Mouse (Mus musculus): Measurements from ENCODE around the gene Yipf1. TPM values are rescaled to one million over a fixed set of nuclear protein-coding genes. Genes with fewer than 3 reads are reported as not detected.
"Not testable (repeated sequence)": the region's sequence is repeated elsewhere in the genome, so short reads cannot be mapped to it uniquely, and the experiment has no call there.

Yipf1 gene
- polyA plus RNA-seq, 1 experiment from 2014 or later = 60.2 TPM

DNA sequence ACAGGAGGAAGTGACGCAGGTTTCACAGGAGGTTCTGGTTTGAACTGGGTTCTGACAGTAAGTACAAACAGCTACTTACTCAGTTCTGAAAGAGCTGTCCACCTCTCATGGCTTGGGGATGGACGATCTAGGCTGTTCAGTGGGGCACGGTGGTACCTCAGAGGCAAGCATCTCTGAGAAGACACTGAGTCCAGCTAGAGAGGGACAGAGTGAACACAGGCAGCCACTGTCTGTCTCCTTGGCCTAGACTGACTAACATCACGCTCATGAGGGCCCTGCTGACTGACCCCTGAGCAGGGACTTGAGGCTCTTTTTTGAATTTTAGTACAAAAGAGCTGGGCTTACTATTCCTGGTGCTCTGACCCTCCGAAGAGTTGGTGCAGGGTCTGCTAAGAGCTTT, 40.0 kb downstream of the Yipf1 start:
- DNase-seq (ENCODE audit: low spot score) = no peak
- no peak for ATAC-seq (replicated peaks; ENCODE audit: low FRiP score, low TSS enrichment, low read depth)
- H3K9ac ChIP-seq (ENCODE audit: low read length) = no peak overlapping the region
- H3K4me2 ChIP-seq (ENCODE audit: low read length) = no peak overlapping the region
- no peaks in the 10 kb centered on the region for H3K36me3 ChIP-seq (ENCODE audit: control insufficient read depth, insufficient read depth, low read length)
- H3K9me3 ChIP-seq (ENCODE audit: control insufficient read depth, low read length) = no peaks in the 10 kb centered on the region
- 52% methylated on average over 5 of the region's 5 CpGs for WGBS
- H3K4me3 ChIP-seq (ENCODE audit: low read depth, low read length) = no peak overlapping the region
- no peak overlapping the region for H3K27ac ChIP-seq (ENCODE audit: low read depth)
- no peaks in the 10 kb centered on the region for H3K27me3 ChIP-seq (replicated peaks; ENCODE audit: control insufficient read depth, insufficient read depth, low read length)
- H3K4me1 ChIP-seq (replicated peaks; ENCODE audit: control insufficient read depth, insufficient read depth, low read length) = 0 out of 2 replicates have a peak, but pooled peaks cover 8% of the 10 kb centered on the region

DNA sequence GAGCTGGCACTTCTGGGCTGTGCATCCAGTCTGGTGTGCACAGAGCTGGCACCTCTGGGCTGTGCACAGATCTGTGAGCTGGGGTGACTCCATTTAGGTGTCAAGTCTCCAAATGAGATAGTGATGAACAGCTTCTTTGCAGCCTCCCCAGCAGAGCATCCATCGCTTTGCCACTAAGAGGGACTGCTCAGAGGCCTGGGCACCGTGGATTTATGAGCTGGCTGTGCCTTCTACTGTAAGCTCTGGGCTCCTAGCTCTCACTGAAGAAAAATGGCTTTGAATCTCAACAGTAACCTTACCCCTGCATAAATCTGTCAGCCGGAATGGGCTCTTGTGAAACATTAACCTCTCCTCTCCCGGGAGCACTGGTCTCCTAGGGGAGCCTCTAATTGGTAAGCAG, 40.4 kb downstream of the Yipf1 start:
- no peak overlapping the region for H3K27ac ChIP-seq (ENCODE audit: low read depth)
- H3K9ac ChIP-seq (ENCODE audit: low read length) = no peak overlapping the region
- H3K4me3 ChIP-seq (ENCODE audit: low read depth, low read length) = no peak overlapping the region
- no peaks in the 10 kb centered on the region for H3K9me3 ChIP-seq (ENCODE audit: control insufficient read depth, low read length)
- H3K4me2 ChIP-seq (ENCODE audit: low read length) = no peak overlapping the region
- H3K4me1 ChIP-seq (replicated peaks; ENCODE audit: control insufficient read depth, insufficient read depth, low read length) = 0 out of 2 replicates have a peak, but pooled peaks cover 8% of the 10 kb centered on the region
- WGBS = 8% methylated on average over 4 of the region's 4 CpGs
- H3K36me3 ChIP-seq (ENCODE audit: control insufficient read depth, insufficient read depth, low read length) = peaks cover 1% of the 10 kb centered on the region; the same call in 1 of the 2 replicates
- H3K27me3 ChIP-seq (replicated peaks; ENCODE audit: control insufficient read depth, insufficient read depth, low read length) = no peaks in the 10 kb centered on the region
- DNase-seq (ENCODE audit: low spot score) (no peak), ATAC-seq (replicated peaks; ENCODE audit: low FRiP score, low TSS enrichment, low read depth) (no peak)

DNA sequence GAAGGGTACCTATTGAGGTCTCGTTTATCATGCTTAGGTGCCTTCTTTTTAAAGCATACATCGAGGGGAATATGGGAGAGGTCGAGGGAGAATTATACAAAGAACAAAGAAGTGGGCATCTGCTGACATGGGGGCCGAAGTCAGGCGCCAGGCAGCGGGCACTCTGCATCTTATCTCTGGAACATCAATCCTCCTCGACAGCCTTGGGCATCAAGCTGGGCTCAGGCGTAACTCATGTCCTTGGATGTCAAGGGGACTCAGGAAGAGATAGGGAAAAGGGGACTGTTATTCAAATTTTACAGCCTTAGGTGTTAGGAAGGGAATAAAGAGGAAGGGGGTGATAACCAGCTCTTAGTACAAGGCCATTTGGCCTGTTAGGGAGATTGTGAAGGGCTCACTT, 43.0 kb downstream of the Yipf1 start:
- WGBS = 41% methylated on average over 8 of the region's 8 CpGs
- H3K9me3 ChIP-seq (ENCODE audit: control insufficient read depth, low read length); H3K4me2 ChIP-seq (ENCODE audit: low read length); DNase-seq (ENCODE audit: low spot score); ATAC-seq (replicated peaks; ENCODE audit: low FRiP score, low TSS enrichment, low read depth); H3K9ac ChIP-seq (ENCODE audit: low read length); H3K27me3 ChIP-seq (replicated peaks; ENCODE audit: control insufficient read depth, insufficient read depth, low read length); H3K4me3 ChIP-seq (ENCODE audit: low read depth, low read length); H3K36me3 ChIP-seq (ENCODE audit: control insufficient read depth, insufficient read depth, low read length); H3K4me1 ChIP-seq (replicated peaks; ENCODE audit: control insufficient read depth, insufficient read depth, low read length); H3K27ac ChIP-seq (ENCODE audit: low read depth): not testable (repeated sequence)

DNA sequence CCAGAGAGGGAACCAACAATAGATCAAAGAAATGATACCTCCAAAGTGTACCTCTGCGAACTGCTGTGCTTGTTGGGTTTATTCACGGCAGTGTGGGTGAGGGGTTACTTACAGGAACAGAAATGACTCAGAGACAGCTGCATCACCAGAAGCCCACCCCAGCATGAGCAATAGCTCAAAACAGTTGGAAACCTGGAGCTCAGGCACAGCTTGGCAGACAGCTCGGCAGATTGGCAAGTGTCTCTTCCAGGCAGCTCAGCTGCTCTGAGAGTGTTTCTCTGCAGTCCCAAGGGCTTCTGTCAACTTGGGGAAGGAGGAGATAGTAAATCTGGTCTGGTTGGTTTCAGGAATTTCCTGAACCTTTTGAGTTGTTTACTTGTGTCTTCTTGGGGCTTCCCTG, 44.3 kb downstream of the Yipf1 start:
- Histone ChIP-seq H3K9ac (ENCODE audit: low read length) (no peak overlapping the region), H3K27me3 (replicated peaks; ENCODE audit: control insufficient read depth, insufficient read depth, low read length) (no peaks in the 10 kb centered on the region), H3K9me3 (ENCODE audit: control insufficient read depth, low read length) (no peaks in the 10 kb centered on the region), H3K4me3 (ENCODE audit: low read depth, low read length) (no peak overlapping the region), H3K27ac (ENCODE audit: low read depth) (no peak overlapping the region), H3K36me3 (ENCODE audit: control insufficient read depth, insufficient read depth, low read length) (peaks cover 4% of the 10 kb centered on the region; the same call in 1 of the 2 replicates), H3K4me2 (ENCODE audit: low read length) (no peak overlapping the region), H3K4me1 (replicated peaks; ENCODE audit: control insufficient read depth, insufficient read depth, low read length) (0 out of 2 replicates have a peak, but pooled peaks cover 8% of the 10 kb centered on the region)
- ATAC-seq (replicated peaks; ENCODE audit: low FRiP score, low TSS enrichment, low read depth) = no peak
- WGBS = 85% methylated on average over 3 of the region's 3 CpGs
- DNase-seq (ENCODE audit: low spot score) = no peak

DNA sequence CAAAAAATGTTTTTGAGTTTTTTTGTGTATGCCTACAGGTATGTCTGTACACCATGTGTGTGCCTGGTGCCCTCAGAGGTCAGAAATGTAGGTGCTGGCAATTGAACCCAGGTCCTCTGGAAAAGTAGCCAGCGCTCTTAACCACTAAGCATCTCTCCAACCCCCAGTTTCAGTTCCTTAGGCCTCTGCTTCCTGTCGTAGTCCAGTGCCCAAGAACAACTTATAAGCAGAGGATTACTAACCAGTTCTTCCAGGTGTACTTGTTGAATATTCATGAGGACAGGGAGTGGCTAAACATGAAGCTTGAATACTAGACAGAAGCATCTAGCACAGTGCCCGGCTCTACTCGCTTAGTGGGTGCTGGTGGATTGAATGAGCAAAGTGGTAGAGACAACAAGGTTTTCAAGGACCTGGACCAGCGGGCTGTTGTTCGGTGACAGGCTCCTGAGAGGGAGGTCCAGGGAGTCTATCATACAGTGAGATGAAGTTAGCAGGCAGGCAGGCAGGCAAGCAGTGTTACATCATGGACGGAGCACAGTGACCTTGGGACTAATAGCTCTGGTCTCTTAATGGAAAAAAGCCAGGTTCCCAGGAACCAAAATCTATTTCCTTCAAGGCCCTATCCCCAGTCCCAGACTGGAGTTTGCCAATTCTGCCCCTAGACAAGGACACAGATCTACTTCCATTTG, 46.4 kb downstream of the Yipf1 start:
- no peak overlapping the region for H3K9ac ChIP-seq (ENCODE audit: low read length)
- H3K4me1 ChIP-seq (replicated peaks; ENCODE audit: control insufficient read depth, insufficient read depth, low read length) = no peaks in the 10 kb centered on the region
- 86% methylated on average over 7 of the region's 7 CpGs for WGBS
- no peak overlapping the region for H3K4me3 ChIP-seq (ENCODE audit: low read depth, low read length)
- DNase-seq (ENCODE audit: low spot score) (no peak), ATAC-seq (replicated peaks; ENCODE audit: low FRiP score, low TSS enrichment, low read depth) (no peak)
- no peak overlapping the region for H3K27ac ChIP-seq (ENCODE audit: low read depth)
- no peaks in the 10 kb centered on the region for H3K27me3 ChIP-seq (replicated peaks; ENCODE audit: control insufficient read depth, insufficient read depth, low read length)
- H3K4me2 ChIP-seq (ENCODE audit: low read length) = no peak overlapping the region
- H3K36me3 ChIP-seq (ENCODE audit: control insufficient read depth, insufficient read depth, low read length) = peaks cover 4% of the 10 kb centered on the region; the same call in 1 of the 2 replicates
- no peaks in the 10 kb centered on the region for H3K9me3 ChIP-seq (ENCODE audit: control insufficient read depth, low read length)

DNA sequence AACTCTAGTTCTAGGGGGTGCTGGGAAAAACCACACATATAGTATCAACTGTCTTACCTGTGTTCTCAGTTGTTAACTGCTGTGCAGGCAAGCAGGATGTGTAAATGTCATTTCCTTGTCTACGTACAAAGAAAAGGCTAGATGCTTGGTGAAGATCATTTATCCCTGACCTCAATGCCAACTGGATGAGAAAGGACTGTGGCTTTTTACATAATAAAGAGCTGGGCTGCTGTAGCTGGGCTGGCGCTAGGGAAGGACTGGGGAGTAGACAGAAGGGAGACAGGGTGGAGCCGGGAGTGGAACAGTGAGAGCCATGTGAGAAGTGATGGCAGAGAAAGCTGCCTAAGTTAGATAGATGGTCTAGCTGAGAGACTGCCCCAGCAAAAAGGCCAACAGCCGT, 48.6 kb downstream of the Yipf1 start:
- Histone ChIP-seq H3K27me3 (replicated peaks; ENCODE audit: control insufficient read depth, insufficient read depth, low read length) (no peaks in the 10 kb centered on the region), H3K4me2 (ENCODE audit: low read length) (no peak overlapping the region), H3K36me3 (ENCODE audit: control insufficient read depth, insufficient read depth, low read length) (peaks cover 4% of the 10 kb centered on the region; the same call in 1 of the 2 replicates), H3K4me3 (ENCODE audit: low read depth, low read length) (no peak overlapping the region), H3K9me3 (ENCODE audit: control insufficient read depth, low read length) (no peaks in the 10 kb centered on the region), H3K27ac (ENCODE audit: low read depth) (no peak overlapping the region), H3K4me1 (replicated peaks; ENCODE audit: control insufficient read depth, insufficient read depth, low read length) (no peaks in the 10 kb centered on the region), H3K9ac (ENCODE audit: low read length) (no peak overlapping the region)
- no peak for DNase-seq (ENCODE audit: low spot score)
- WGBS = 70% methylated on average over 4 of the region's 4 CpGs
- no peak for ATAC-seq (replicated peaks; ENCODE audit: low FRiP score, low TSS enrichment, low read depth)

DNA sequence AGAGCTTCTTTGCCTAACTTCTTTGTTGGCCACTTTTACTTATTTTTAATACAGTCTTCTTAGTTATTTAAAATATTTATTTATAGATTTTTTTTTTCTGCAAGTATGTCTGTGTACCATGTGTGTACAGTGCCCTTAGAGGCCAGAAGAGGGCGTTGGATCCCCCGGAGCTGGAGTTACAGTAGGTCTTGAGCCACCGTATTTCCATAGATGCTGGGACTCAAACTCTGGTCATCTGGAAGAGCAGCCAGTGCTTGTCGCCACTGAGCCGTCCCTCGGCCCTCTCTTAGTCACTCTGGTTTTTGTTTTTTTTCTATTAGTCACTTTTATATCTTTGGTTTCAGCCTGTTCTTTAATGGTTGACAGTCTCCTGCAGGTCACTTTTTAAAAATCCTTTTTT, 49.4 kb downstream of the Yipf1 start:
- no peaks in the 10 kb centered on the region for H3K27me3 ChIP-seq (replicated peaks; ENCODE audit: control insufficient read depth, insufficient read depth, low read length)
- no peaks in the 10 kb centered on the region for H3K9me3 ChIP-seq (ENCODE audit: control insufficient read depth, low read length)
- H3K36me3 ChIP-seq (ENCODE audit: control insufficient read depth, insufficient read depth, low read length) = peaks cover 4% of the 10 kb centered on the region; the same call in 1 of the 2 replicates
- no peak overlapping the region for H3K4me3 ChIP-seq (ENCODE audit: low read depth, low read length)
- no peak for DNase-seq (ENCODE audit: low spot score)
- H3K4me1 ChIP-seq (replicated peaks; ENCODE audit: control insufficient read depth, insufficient read depth, low read length) = peaks cover 2% of the 10 kb centered on the region
- H3K27ac ChIP-seq (ENCODE audit: low read depth) = no peak overlapping the region
- 79% methylated on average over 6 of the region's 6 CpGs for WGBS
- no peak overlapping the region for H3K4me2 ChIP-seq (ENCODE audit: low read length)
- ATAC-seq (replicated peaks; ENCODE audit: low FRiP score, low TSS enrichment, low read depth) = no peak
- no peak overlapping the region for H3K9ac ChIP-seq (ENCODE audit: low read length)

DNA sequence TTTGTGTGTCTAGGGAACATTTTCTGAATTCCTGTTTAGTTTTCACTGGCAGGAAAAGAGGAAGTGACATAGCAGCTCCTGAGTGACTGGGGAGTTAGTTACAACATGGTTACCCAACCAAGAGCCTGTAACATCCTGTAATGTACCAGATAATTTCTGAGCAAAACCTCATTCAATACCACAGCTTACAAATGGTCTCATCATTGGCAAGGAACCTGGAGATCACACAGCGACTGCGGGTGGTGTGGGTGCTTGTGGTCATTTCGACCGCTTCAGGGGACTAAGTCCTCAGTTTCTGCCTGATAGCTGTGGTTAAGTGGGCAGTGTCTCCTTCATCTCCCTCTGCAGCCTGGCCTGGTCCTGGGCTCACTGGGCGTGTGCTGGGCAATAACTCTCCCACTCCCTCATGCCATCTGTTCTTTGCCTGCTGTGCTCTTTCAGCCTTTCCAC, 50.1 kb downstream of the Yipf1 start:
- no peak for ATAC-seq (replicated peaks; ENCODE audit: low FRiP score, low TSS enrichment, low read depth)
- Histone ChIP-seq H3K36me3 (ENCODE audit: control insufficient read depth, insufficient read depth, low read length) (peaks cover 4% of the 10 kb centered on the region; the same call in 1 of the 2 replicates), H3K4me1 (replicated peaks; ENCODE audit: control insufficient read depth, insufficient read depth, low read length) (peaks cover 8% of the 10 kb centered on the region), H3K9ac (ENCODE audit: low read length) (no peak overlapping the region), H3K9me3 (ENCODE audit: control insufficient read depth, low read length) (no peaks in the 10 kb centered on the region), H3K4me3 (ENCODE audit: low read depth, low read length) (no peak overlapping the region), H3K4me2 (ENCODE audit: low read length) (no peak overlapping the region), H3K27me3 (replicated peaks; ENCODE audit: control insufficient read depth, insufficient read depth, low read length) (no peaks in the 10 kb centered on the region), H3K27ac (ENCODE audit: low read depth) (no peak overlapping the region)
- WGBS = 74% methylated on average over 5 of the region's 5 CpGs
- DNase-seq (ENCODE audit: low spot score) = no peak

DNA sequence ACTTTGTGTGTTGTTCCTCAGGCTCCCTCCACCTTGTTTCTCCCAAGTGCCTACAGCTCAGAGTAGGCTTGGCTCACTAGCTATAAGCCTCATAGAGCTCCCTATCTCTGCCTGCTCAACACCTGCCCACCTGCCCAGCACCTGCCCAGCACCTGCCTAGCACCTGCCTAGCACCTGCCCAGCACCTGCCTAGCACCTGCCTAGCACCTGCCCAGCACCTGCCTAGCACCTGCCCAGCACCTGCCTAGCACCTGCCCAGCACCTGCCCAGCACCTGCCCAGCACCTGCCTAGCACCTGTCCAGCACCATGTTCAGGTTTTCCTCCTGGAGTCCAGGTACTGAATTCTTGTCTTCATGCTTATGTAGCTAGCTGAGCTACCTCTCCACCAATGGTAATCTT, 52.2 kb downstream of the Yipf1 start:
- DNase-seq (ENCODE audit: low spot score) = not testable (repeated sequence)

More for the DNA sequence above, 52.2 kb downstream of the Yipf1 start:
- not testable (repeated sequence) for H3K27me3 ChIP-seq (replicated peaks; ENCODE audit: control insufficient read depth, insufficient read depth, low read length); H3K9ac ChIP-seq (ENCODE audit: low read length); H3K9me3 ChIP-seq (ENCODE audit: control insufficient read depth, low read length); H3K4me2 ChIP-seq (ENCODE audit: low read length); H3K4me3 ChIP-seq (ENCODE audit: low read depth, low read length); ATAC-seq (replicated peaks; ENCODE audit: low FRiP score, low TSS enrichment, low read depth); H3K4me1 ChIP-seq (replicated peaks; ENCODE audit: control insufficient read depth, insufficient read depth, low read length); H3K27ac ChIP-seq (ENCODE audit: low read depth)
- peaks cover 19% of the 10 kb centered on the region for H3K36me3 ChIP-seq (ENCODE audit: control insufficient read depth, insufficient read depth, low read length)
